Mouse (Mus musculus): ENCODE data around the gene Plekhh2.

Plekhh2 gene

GRCm38 (mm10) chr17:84647630-84648029 is 135.9 kb downstream of the Plekhh2 start:
- Histone ChIP-seq H3K4me1 (replicated peaks; ENCODE audit: low read depth, low read length) (peaks cover 33% of the 10 kb centered on the region), H3K36me3 (ENCODE audit: insufficient read depth, low read length) (no peaks in the 10 kb centered on the region), H3K27me3 (ENCODE audit: insufficient read depth, low read length) (no peaks in the 10 kb centered on the region), H3K9me3 (ENCODE audit: low read length) (no peaks in the 10 kb centered on the region), H3K4me3 (replicated peaks; ENCODE audit: low read length) (no peak overlapping the region)
- TF ChIP-seq NANOG (IDR thresholded peaks at IDR 0.05; ENCODE audit: borderline replicate concordance, low read length) (no peak), CTCF (conservative IDR thresholded peaks at IDR 0.05; ENCODE audit: low read length) (no peak), POU5F1 (IDR thresholded peaks at IDR 0.05; ENCODE audit: borderline replicate concordance, low read length) (no peak)

- Histone ChIP-seq H3K9me3 (ENCODE audit: low read length) (no peaks in the 10 kb centered on the region), H3K4me1 (replicated peaks; ENCODE audit: low read depth, low read length) (peaks cover 8% of the 10 kb centered on the region), H3K36me3 (ENCODE audit: insufficient read depth, low read length) (no peaks in the 10 kb centered on the region), H3K27me3 (ENCODE audit: insufficient read depth, low read length) (no peaks in the 10 kb centered on the region), H3K4me3 (replicated peaks; ENCODE audit: low read length) (no peak overlapping the region)
- TF ChIP-seq CTCF (conservative IDR thresholded peaks at IDR 0.05; ENCODE audit: low read length) (no peak), POU5F1 (IDR thresholded peaks at IDR 0.05; ENCODE audit: borderline replicate concordance, low read length) (no peak), NANOG (IDR thresholded peaks at IDR 0.05; ENCODE audit: borderline replicate concordance, low read length) (no peak)
Observed at GRCm38 (mm10) chr17:84650302-84651017, 138.8 kb downstream of the Plekhh2 start.

GRCm38 (mm10) chr17:84653544-84653943 is 141.8 kb downstream of the Plekhh2 start:
- Histone ChIP-seq H3K27me3 (ENCODE audit: insufficient read depth, low read length) (no peaks in the 10 kb centered on the region), H3K4me3 (replicated peaks; ENCODE audit: low read length) (no peak overlapping the region), H3K4me1 (replicated peaks; ENCODE audit: low read depth, low read length) (peaks cover 13% of the 10 kb centered on the region), H3K36me3 (ENCODE audit: insufficient read depth, low read length) (no peaks in the 10 kb centered on the region), H3K9me3 (ENCODE audit: low read length) (no peaks in the 10 kb centered on the region)
- no peak for TF ChIP-seq NANOG (IDR thresholded peaks at IDR 0.05; ENCODE audit: borderline replicate concordance, low read length)
- no peak for TF ChIP-seq CTCF (conservative IDR thresholded peaks at IDR 0.05; ENCODE audit: low read length)
- TF ChIP-seq POU5F1 (IDR thresholded peaks at IDR 0.05; ENCODE audit: borderline replicate concordance, low read length) = no peak

DNA sequence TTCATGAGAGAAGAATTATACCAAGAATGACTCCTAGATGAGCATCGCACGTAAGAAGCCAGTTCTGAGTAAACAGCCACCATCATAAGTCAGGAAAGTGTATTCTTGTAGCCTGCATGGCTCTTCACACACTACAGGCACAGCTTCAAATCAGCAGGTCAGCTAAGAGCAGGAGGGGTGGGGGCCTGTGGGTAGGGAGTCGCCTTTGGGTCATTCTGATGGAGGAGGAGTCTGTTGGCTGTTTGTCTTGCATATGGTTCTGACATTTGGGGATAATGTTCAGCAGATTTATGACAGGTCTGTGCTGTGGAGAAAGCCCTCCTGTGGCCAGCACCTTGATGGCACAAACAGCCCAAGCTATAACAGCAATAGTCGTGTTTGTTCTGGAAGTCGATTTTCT is 144.5 kb downstream of the Plekhh2 start:
- no peaks in the 10 kb centered on the region for H3K27me3 ChIP-seq (ENCODE audit: insufficient read depth, low read length)
- no peaks in the 10 kb centered on the region for H3K9me3 ChIP-seq (ENCODE audit: low read length)
- TF ChIP-seq CTCF (conservative IDR thresholded peaks at IDR 0.05; ENCODE audit: low read length) (no peak), NANOG (IDR thresholded peaks at IDR 0.05; ENCODE audit: borderline replicate concordance, low read length) (no peak), POU5F1 (IDR thresholded peaks at IDR 0.05; ENCODE audit: borderline replicate concordance, low read length) (no peak)
- peaks cover 13% of the 10 kb centered on the region for H3K4me1 ChIP-seq (replicated peaks; ENCODE audit: low read depth, low read length)
- no peaks in the 10 kb centered on the region for H3K36me3 ChIP-seq (ENCODE audit: insufficient read depth, low read length)
- H3K4me3 ChIP-seq (replicated peaks; ENCODE audit: low read length) = no peak overlapping the region

DNA sequence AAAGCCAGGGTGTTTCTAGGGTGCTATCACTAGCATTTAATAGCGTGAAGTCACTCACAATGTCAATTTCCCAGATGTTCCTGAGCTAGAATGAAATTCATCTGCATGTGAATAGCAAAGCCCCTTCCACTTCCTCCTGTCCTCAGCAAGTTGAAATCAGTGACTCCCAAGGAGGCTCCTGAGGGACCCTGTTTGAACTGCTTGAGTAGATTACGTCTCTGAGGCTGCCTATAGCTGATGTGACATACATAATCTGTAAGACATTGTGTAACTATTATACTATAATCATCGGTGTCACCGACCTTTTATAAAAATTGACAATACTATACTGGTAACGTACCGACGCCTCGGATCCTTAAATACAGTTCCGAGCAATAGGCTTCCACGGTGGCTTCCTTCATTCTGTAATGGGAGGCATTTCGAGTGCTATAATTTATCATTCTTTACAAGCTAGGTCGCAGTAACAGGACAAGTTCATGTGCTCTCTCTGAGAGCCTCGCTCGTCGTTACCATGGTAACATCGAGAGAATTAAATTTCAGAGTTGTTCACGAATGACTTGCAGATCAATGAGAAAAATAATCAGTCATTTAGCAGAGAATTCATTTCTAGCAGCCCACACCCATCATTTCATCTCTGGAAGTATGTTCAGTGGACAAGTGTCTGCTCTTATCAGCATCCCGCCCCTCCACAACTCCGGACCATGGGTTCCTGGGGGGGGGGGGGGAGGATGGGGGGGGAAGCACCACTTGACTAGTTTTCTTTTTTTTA is 145.1 kb downstream of the Plekhh2 start:
- Histone ChIP-seq H3K9me3 (ENCODE audit: low read length) (no peaks in the 10 kb centered on the region), H3K36me3 (ENCODE audit: insufficient read depth, low read length) (no peaks in the 10 kb centered on the region), H3K4me1 (replicated peaks; ENCODE audit: low read depth, low read length) (peaks cover 13% of the 10 kb centered on the region), H3K4me3 (replicated peaks; ENCODE audit: low read length) (no peak overlapping the region), H3K27me3 (ENCODE audit: insufficient read depth, low read length) (no peaks in the 10 kb centered on the region)
- TF ChIP-seq NANOG (IDR thresholded peaks at IDR 0.05; ENCODE audit: borderline replicate concordance, low read length) (no peak), POU5F1 (IDR thresholded peaks at IDR 0.05; ENCODE audit: borderline replicate concordance, low read length) (no peak), CTCF (conservative IDR thresholded peaks at IDR 0.05; ENCODE audit: low read length) (no peak)

DNA sequence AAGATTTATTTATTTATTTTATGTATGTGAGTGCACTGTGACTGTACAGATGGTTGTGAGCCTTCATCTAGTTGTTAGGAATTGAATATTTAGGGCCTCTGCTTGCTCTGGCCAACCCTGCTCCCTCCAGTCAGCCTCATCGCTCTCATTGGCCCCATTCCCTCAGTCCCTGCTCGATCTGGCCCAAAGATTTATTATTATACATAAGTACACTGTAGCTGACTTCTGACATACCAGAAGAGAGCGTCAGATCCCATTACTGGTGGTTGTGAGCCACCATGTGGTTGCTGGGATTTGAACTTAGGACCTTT is 145.7 kb downstream of the Plekhh2 start:
- no peak for TF ChIP-seq CTCF (conservative IDR thresholded peaks at IDR 0.05; ENCODE audit: low read length)
- TF ChIP-seq POU5F1 (IDR thresholded peaks at IDR 0.05; ENCODE audit: borderline replicate concordance, low read length) = no peak
- no peak for TF ChIP-seq NANOG (IDR thresholded peaks at IDR 0.05; ENCODE audit: borderline replicate concordance, low read length)
- no peaks in the 10 kb centered on the region for H3K9me3 ChIP-seq (ENCODE audit: low read length)
- H3K4me1 ChIP-seq (replicated peaks; ENCODE audit: low read depth, low read length) = peaks cover 13% of the 10 kb centered on the region
- no peak overlapping the region for H3K4me3 ChIP-seq (replicated peaks; ENCODE audit: low read length)
- no peaks in the 10 kb centered on the region for H3K36me3 ChIP-seq (ENCODE audit: insufficient read depth, low read length)
- no peaks in the 10 kb centered on the region for H3K27me3 ChIP-seq (ENCODE audit: insufficient read depth, low read length)

- Histone ChIP-seq H3K36me3 (ENCODE audit: insufficient read depth, low read length) (no peaks in the 10 kb centered on the region), H3K4me1 (replicated peaks; ENCODE audit: low read depth, low read length) (peaks cover 13% of the 10 kb centered on the region), H3K4me3 (replicated peaks; ENCODE audit: low read length) (no peak overlapping the region), H3K27me3 (ENCODE audit: insufficient read depth, low read length) (no peaks in the 10 kb centered on the region), H3K9me3 (ENCODE audit: low read length) (no peaks in the 10 kb centered on the region)
- TF ChIP-seq CTCF (conservative IDR thresholded peaks at IDR 0.05; ENCODE audit: low read length) (no peak), NANOG (IDR thresholded peaks at IDR 0.05; ENCODE audit: borderline replicate concordance, low read length) (no peak), POU5F1 (IDR thresholded peaks at IDR 0.05; ENCODE audit: borderline replicate concordance, low read length) (no peak)
Observed at GRCm38 (mm10) chr17:84657782-84658181, 146.1 kb downstream of the Plekhh2 start.

DNA sequence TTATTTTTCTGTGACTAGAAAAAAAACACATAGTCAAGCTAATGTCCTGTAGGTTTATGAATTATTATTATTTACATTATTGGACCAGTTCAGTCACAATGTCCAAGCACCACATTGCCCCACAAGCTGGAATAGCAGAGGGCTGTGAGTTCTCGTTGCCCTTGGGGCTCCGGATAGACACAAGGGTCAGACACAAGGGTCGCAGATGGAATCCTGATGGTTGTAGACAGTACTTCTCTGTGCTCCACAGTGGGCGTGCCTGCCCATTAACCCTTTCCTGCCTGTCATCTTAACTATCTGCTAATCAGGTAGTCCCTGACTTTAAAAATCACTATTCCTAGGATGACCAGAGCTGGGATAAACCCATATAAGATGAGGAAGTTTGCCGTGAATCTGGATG is 146.5 kb downstream of the Plekhh2 start:
- no peak overlapping the region for H3K4me3 ChIP-seq (replicated peaks; ENCODE audit: low read length)
- no peaks in the 10 kb centered on the region for H3K9me3 ChIP-seq (ENCODE audit: low read length)
- no peaks in the 10 kb centered on the region for H3K36me3 ChIP-seq (ENCODE audit: insufficient read depth, low read length)
- TF ChIP-seq CTCF (conservative IDR thresholded peaks at IDR 0.05; ENCODE audit: low read length) (no peak), NANOG (IDR thresholded peaks at IDR 0.05; ENCODE audit: borderline replicate concordance, low read length) (no peak), POU5F1 (IDR thresholded peaks at IDR 0.05; ENCODE audit: borderline replicate concordance, low read length) (no peak)
- H3K4me1 ChIP-seq (replicated peaks; ENCODE audit: low read depth, low read length) = peaks cover 13% of the 10 kb centered on the region
- no peaks in the 10 kb centered on the region for H3K27me3 ChIP-seq (ENCODE audit: insufficient read depth, low read length)
